Mouse (Mus musculus): Measurements from ENCODE around the gene Cotl1. TPM values are rescaled to one million over a fixed set of nuclear protein-coding genes. Genes with fewer than 3 reads are reported as not detected.

The Cotl1 gene
- total RNA-seq, 2 experiments from 2014 or later, result 127 to 152 TPM

DNA sequence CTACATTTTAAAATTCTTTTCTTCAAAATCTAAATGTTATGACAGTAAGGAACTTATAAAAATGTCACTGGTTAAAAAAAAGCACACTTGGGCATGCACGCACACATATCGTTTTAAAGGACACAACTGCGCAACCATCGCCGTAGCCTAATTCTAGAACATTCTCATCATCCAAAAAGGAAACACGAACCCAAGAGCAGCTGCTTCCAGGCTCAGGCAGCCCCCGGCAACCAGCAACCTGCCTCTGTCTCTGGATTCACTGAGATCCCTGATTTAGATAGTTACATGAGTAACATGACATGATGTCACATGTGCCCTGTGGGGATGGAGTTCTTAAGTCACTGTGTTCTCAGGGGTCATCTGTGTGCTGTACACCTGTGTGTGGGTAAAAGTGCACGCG lies 17.1 kb downstream of the Cotl1 start:
- no peak for ATAC-seq (replicated peaks; ENCODE audit: poor library complexity, severe bottlenecking)

- ATAC-seq (replicated peaks; ENCODE audit: poor library complexity, severe bottlenecking), result no peak
Observed at GRCm38 (mm10) chr8:119821691-119822090, 18.7 kb downstream of the Cotl1 start.

- no peak for ATAC-seq (replicated peaks; ENCODE audit: poor library complexity, severe bottlenecking)
Observed at GRCm38 (mm10) chr8:119819976-119820375, 20.4 kb downstream of the Cotl1 start.

GRCm38 (mm10) chr8:119819316-119819715 lies 21.0 kb downstream of the Cotl1 start:
- ATAC-seq (replicated peaks; ENCODE audit: poor library complexity, severe bottlenecking), result no peak

DNA sequence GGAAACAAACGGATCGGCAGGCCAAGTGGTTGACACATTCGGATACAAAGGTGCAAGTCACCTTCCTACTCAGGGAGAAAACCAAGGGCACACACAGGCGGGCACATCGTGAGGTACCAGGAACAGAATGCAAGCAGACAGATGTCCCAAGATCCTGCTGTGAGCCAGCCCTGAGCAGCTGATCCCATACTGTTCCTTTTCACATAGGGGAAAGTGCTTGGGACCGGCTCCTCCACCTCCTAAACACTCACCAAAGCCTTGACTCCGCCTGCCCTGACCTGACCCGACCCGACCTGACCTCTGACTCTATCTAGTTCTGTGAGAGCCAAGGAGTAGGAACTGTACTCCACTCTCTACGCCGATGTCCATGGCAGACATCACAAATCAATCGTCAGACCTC lies 22.9 kb downstream of the Cotl1 start:
- ATAC-seq (replicated peaks; ENCODE audit: poor library complexity, severe bottlenecking), result no peak

GRCm38 (mm10) chr8:119816219-119816618 lies 24.1 kb downstream of the Cotl1 start:
- no peak for ATAC-seq (replicated peaks; ENCODE audit: poor library complexity, severe bottlenecking)

DNA sequence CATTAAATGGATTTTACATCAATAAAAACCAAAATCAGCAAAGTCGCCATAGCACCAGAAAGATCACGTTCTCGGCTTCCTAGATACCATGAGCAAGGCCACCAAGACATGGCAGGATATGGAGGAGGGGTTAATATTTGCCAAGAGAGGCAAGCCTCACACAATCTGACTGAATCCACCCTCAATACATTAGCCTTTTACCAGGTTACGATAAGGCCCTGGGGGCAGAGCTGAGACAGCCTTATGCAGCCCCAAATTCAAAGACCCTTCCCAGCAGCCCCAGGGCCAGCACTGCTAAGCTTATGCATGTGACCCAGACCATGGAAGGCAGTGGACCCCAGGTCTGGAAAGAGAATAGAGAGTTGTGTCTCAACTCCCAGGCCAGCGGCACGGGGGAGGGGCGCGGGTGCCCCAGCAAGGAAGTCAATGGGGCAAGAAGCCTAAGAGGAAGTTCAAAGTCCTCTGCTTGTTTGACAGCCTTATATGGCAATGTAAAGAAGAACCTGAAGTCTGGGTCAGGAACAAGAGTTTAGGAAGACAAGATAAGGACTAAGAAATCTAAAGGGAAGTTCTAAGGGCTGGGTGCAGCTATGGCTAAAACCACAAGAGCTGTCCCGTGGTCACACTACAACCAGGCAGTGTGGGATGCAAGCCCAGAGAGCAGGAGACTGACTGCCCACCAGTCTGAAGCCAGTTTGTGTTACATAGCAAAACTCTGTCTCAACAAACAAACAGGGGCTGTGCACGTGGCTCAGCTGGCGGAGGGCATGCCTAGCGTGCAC lies 27.5 kb downstream of the Cotl1 start:
- ATAC-seq (replicated peaks; ENCODE audit: poor library complexity, severe bottlenecking), result peak; percentile 83

DNA sequence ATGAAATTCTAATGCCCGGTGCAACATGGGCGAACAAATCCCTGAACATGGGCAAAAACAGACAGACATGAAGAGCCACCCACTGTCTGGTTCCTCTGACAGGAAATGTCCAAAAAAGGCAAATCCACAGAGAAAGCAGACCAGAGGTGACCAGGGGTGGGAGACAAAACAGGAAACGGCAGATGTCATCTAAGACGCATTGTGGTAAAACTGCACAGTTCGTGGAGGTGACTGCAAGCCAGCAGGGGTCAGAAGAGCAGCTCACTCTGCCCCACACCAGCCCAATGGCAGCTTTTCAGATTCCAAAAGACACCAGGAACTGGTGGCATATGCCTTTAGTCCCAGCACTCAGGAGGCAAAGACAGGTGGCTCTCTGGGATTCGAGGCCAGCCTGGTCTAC lies 28.4 kb downstream of the Cotl1 start:
- peak; percentile 65 for ATAC-seq (replicated peaks; ENCODE audit: poor library complexity, severe bottlenecking)

GRCm38 (mm10) chr8:119810953-119811499 lies 29.3 kb downstream of the Cotl1 start:
- no peak for ATAC-seq (replicated peaks; ENCODE audit: poor library complexity, severe bottlenecking)

DNA sequence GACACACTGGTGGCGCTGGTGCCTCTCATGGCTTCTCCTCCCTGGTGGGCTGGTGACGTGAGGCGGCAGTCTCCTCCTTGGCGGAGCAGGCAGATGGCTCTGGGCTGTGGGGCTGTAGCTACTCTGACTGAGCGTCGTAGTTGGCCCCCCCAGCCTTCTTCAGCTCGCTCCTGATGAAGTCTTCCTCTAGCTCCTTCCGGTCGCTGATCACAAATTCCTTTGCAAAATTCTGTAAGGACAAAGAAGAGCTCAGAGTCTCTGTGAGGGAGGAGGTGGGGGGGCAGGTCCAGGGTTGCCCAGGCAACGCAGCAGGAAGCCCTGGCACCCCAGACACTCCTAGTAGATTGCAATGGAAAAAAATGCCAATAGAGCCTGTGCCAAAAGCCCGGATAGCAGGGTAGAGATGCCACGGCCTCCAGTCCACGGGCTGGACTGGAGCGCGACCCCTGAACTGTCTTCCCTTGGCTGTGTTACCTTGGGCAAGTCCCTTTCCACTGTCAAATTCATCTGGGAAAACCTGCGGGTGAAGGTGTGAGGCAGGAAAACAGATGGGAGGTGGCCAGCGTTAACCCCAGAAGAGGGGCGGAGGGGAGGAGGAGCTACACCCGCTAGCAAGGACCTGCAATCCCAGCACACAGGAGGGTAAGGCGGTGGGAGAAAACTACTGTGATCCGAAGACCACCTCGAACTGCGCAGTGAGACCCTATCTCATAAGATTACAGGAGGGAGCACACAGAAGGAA lies 30.0 kb downstream of the Cotl1 start:
- ATAC-seq (replicated peaks; ENCODE audit: poor library complexity, severe bottlenecking), result no peak

- no peak for ATAC-seq (replicated peaks; ENCODE audit: poor library complexity, severe bottlenecking)
Observed at GRCm38 (mm10) chr8:119809620-119810019, 30.7 kb downstream of the Cotl1 start.

DNA sequence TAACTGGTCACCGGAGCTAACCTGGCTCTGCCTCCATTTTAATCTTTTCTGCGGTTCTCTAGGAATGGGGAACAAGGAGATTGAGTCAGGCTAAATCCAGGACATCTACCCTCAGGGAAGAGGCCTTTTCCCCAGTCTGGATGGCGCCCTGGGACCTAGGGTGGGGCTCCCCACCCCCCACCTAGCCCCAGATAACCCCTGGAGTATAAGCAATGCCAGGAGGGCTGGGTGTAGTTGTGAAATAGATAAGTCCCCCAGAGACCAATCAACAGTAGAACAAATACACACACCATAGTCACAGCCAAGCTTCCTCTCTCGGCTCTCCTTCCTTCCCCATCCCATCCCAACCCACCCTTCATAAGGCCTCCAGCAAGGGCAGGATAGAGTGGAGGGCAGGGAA lies 32.7 kb downstream of the Cotl1 start:
- no peak for ATAC-seq (replicated peaks; ENCODE audit: poor library complexity, severe bottlenecking)

DNA sequence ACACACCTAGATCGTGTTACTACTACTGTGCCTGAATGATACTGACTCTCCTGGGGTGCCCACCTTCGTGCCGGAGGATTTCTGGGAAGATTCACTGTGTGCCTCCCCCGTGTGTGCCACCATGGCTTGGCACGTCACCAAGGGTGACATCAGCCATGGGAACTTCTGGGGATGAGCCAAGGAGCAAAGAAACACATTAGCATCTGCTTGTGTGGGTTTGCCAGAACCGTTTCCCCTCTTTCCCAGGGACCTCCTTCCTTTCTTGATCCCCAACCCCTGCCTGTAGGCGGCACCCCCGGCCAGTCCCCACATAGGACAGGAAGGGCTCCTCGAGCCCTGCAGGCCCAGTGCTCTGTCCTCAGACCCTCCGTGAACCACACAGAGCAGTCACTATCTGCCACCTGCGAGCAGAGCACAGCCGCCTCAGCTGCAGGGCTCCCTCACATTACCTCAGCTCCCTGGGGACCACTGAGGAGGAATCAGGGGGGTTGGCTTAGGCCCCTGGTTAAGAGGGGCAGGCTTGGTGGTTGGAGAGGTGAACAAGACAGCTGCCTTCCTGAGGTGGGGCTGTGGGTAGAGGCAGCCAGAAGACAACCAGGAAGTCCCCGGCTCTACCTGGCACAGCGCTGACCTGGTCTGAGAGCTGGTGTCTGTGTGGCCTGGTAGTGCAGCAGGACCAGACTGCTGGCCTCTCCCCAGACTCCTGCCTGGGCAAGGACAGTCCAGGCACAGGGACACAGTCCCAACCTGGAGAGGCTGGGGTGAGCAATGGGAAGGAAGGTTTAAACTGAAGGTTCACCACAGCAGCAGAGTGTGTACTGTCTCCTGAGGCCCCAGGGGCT lies 33.7 kb downstream of the Cotl1 start:
- ATAC-seq (replicated peaks; ENCODE audit: poor library complexity, severe bottlenecking), result no peak

DNA sequence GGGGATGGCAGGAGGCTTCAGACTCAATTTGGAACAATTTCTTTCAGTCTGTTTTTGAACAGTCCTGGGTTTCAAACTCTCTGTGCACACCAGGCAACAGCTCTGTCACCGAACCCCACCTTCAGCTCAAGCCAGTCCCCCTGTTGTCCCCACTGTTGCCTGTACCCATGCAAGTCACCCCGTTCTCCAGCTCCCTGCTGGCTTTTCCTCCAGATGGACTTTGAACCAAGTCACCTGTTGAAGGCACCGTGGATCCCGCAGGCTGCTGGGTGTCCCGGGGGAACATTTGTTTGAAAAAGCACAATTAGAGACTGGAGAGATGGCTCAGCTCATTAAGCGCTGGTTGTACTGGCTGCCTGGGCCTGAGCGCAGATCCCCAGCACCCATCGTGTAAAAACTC lies 35.1 kb downstream of the Cotl1 start:
- no peak for ATAC-seq (replicated peaks; ENCODE audit: poor library complexity, severe bottlenecking)

- ATAC-seq (replicated peaks; ENCODE audit: poor library complexity, severe bottlenecking), result peak; percentile 49
Observed at GRCm38 (mm10) chr8:119802592-119802991, 37.8 kb downstream of the Cotl1 start.

DNA sequence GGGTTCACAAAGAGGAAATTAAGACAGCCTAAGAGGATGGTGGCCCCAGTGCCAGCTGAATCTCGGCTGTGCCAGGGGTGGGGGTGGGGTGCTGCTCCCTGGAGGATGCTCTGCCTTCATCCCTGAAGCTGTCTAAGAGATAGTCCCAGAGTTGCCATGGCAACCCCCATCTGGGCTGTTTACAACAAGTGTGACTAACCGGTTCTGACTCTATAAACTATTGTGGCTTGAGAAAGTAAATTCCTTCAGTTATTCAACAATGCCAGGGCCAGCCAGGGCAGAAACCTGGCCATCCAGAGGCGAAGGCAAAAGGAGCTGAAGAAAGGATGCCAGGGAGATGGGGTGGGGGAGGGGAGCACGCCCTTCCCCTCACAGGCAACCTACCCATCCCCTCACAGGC lies 39.2 kb downstream of the Cotl1 start:
- no peak for ATAC-seq (replicated peaks; ENCODE audit: poor library complexity, severe bottlenecking)

GRCm38 (mm10) chr8:119798965-119799264 lies 41.4 kb downstream of the Cotl1 start:
- no peak for ATAC-seq (replicated peaks; ENCODE audit: poor library complexity, severe bottlenecking)

- peak; percentile 85 for ATAC-seq (replicated peaks; ENCODE audit: poor library complexity, severe bottlenecking)
Observed at GRCm38 (mm10) chr8:119798170-119798964, 42.0 kb downstream of the Cotl1 start.

- ATAC-seq (replicated peaks; ENCODE audit: poor library complexity, severe bottlenecking), result no peak
Observed at GRCm38 (mm10) chr8:119795651-119796050, 44.7 kb downstream of the Cotl1 start.

GRCm38 (mm10) chr8:119794689-119795088 lies 45.7 kb downstream of the Cotl1 start:
- ATAC-seq (replicated peaks; ENCODE audit: poor library complexity, severe bottlenecking), result no peak
